Mouse (Mus musculus) granulocyte monocyte progenitor cell, adult 5-6 weeks (primary cell): ENCODE measurements at regions not wholly inside any gene's neighbourhood (a gene's known extent, or its start where the extent isn't known, plus 50 kb on each side); places are given as distances from the start of the nearest gene placed in this dataset.
A peak's percentile ranks its signal among the peaks of the same experiment; 100 is the strongest.

Experiments used
- ATAC-seq: replicated peaks from 2 replicates; pipeline ENCODE4 v1.8.0; 2016; ENCODE audit warnings: mild to moderate bottlenecking, moderate TSS enrichment, inconsistent platforms; ENCODE audit not compliant: poor library complexity, severe bottlenecking

DNA sequence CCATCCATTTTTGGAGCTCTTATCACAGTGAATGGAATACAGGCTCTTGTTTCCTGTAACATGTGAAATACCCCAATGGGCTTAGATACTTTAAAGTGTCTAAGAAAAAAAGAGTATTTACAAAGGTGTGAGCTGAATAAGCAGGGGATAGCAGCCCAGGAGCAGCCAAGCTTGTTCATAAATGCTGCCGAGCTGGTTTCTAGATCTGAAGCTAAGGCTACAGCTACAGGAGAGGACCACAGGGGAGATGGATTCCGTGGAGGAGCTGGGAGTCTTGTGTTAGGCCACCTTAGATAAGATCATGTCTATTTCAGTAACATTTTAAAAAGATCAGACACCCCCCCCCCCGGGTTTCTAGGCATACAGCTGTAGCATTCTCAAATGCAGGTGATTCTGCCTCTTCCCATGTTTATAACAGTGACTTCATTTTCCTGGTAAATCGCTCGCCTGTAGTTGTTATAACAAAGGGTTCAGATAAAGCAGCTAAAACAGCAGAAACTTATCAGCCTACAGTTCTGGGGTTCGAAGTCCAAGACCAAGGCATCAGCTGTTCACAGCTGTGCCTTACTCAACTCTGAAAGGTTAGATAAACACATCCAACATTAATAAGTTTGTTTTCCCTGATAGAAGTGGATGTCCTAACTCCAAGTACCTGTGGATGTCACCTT, 131.9 kb downstream of the Tex36 start:
- no peak for ATAC-seq

DNA sequence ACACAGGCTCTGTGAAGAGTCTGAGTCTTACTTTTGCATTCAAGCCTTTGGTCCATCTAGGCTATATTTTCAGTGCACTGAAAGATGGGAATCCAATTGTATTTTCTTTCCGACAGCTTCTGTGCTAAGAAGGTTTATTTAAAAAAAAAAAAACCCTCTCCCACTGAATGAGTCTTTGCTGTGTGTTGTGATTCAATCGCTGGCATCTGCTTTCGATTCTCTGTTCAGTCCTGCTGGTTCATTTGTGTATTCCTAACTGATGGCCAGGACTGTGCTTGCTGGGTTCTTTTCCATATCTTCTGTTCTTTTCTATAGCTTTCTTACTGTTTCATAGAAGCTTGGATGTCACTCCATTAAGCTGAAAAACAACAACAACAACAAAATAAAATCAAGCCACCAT, 132.9 kb downstream of the Tex36 start:
- no peak for ATAC-seq

- no peak for ATAC-seq
Measured at GRCm38 (mm10) chr7:133468346-133468745, 133.6 kb downstream of the Tex36 start.

DNA sequence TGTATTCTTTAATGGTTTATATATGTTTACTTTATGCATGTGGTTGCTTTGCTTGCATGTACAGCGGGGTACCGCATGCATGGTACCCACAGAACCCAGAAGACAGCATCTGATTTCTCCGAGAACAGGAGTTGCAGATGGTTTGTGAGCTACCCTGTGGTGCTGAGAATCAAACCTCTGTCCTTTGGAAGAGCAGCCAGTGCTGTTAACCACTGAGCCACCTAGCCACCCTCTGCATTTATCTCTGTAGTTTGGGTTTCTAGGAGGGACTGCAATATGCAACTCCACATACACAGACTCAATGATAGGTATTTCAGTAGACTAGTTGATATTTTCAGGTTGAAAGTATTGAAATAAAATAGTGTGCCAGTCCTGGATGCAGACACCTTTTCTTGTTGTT, 134.4 kb downstream of the Tex36 start:
- no peak for ATAC-seq

DNA sequence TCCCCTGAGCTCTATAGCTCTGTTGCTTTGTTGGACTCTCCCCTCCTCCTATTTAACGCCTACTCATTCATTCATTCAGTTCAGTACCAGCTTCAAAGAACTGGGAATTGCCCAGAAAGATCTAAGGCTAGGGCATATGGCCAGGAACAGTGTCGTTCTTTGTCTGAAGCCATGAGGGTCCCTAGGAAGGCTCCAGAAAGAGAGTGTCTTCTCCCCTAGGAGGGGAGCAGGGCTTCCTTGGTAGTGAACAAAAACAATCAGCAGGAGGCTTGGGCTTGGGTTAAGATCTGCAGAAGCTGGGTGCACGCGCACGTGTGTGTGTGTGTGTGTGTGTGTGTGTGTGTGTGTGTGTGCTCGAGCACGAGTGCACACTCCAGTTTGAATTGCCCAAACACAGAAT, 142.7 kb downstream of the Tex36 start:
- ATAC-seq = no peak

DNA sequence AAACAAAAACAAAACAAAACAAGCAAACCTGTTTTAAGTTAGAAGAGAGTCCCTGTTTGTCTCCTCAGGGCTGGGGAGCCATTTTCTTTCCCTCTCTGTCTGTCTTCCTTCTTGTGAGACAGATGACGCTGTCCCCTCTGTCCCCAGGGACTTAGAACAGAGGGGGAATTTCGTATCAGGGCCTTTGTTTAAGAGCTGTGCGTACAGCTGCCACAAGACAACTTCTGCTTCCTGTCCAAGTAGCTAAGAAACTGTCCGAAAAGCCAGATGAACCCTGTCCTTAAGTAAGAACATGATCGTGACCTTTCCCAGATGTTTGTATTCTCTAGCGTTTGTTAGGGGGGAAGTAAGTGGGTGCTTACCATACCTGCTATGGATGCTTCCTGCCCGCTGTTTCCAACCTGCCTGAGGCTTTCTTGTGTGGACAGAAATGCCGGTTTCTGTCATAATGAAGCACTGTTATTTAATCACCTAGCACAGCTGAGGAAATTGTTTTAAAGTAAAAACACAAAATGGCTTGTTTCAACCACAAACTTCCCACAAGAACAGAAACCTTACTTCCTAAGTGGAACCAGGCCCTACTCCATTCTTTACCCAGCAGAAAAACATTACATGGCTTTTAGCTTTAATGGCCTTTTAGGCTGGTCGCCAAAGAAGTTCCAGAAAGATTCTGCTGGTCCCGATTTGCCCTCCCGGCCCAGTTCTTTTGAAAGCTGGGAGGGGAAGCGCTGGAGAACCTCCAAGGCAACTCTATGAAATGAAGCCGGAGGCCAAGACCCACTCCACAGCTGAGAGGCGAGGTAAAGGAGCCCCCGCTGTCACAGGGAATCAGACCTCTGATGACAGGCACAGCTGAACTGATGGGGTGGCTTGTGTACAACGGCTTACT, 144.3 kb downstream of the Tex36 start:
- ATAC-seq = peak; percentile 89

DNA sequence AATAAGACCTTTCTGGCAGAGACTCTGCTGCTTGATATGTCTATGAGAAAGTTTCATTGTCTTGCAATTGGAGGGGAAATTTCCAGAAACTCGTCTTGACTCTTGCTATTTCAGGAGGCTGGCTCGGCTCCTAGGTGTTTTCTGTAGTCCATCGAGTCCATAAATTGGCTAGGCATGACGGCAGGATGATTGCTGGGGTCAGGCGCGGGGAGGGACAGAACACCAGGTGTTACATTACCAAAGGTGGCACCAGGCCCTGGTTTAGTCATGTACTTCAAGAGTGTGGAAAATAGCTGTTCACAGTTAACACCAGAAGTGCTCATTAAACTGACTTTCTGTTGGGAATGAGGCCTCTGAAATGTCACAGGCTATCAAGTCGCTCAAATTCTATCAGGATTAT, 151.7 kb downstream of the Tex36 start:
- ATAC-seq = no peak

GRCm38 (mm10) chr7:133447079-133447478, 154.9 kb downstream of the Tex36 start:
- ATAC-seq = no peak

DNA sequence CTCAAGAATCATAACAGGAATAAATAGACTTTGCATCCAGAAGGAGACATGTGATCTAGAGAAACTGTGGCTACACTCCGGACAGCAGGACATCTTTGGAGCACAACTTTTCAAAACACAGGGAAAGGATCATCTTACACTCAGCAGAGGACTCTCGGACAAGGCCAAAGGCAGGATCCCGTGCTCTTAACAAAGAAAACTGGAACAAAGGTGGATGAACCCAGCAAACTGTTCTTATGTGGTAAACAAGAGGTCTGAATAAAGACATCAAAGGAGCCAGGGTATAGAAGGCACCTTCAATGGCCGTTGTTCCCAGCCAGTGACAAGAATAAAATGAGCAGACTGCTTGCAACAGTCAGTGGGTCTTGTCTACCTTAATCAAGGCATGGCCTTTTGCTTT, 160.3 kb downstream of the Tex36 start:
- no peak for ATAC-seq

DNA sequence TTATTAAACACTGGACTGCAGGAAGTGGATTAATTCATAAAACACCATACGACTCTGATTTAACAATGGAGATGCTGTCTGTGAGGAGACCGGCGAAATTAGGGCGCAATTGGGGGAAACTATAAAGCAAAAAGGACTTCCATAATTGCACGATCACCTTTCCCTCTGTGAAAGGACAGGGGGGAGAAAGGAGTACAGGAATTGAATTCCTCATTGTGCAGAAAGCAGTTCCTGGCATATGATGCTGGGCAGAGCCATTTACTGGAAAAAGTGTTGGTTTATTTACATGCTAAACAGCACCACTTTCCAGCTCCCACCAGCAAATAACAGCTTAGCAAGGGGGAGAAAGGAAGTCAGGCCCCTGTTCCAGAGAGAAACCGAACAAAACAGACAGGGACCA, 160.8 kb downstream of the Tex36 start:
- no peak for ATAC-seq

DNA sequence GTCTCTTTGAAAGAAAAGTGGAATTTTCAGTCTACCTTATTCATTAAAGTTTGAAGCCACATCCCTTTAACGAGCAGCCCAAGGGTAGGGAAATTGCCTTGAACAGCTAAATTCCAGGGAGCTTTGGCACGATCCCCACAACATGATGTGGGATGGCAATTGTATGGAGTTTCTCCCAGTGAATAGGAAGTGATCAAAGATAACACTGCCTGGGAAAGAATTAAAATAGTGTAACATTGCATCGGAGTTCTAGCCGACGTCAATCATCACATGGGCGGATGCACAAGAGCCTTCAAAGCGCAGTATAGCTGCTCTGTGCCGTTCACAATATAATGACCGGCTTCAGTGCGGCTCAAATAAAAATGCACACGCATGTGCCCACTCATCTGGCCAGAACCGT, 161.2 kb downstream of the Tex36 start:
- ATAC-seq = no peak

DNA sequence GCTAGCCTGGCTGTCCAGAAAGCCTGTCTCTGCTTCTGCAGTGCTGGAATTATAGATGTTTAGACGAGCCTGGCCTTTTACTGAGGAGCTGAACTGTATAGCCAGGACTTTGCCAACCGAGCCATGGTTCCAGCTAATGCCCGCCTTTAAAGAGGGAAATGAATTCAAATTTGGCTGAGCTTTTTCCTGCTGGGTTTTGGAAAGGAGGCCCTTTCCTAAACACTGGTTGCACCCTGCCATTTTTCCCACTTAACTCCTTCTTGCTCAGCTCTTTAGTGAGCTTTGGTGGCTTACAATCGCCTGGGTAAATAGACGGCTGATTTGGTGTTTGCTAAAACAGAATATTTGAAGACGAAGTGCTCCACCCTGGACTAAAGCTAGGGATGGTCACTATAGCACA, 161.9 kb downstream of the Tex36 start:
- no peak for ATAC-seq

GRCm38 (mm10) chr7:133438631-133439030, 163.3 kb downstream of the Tex36 start:
- ATAC-seq = no peak

DNA sequence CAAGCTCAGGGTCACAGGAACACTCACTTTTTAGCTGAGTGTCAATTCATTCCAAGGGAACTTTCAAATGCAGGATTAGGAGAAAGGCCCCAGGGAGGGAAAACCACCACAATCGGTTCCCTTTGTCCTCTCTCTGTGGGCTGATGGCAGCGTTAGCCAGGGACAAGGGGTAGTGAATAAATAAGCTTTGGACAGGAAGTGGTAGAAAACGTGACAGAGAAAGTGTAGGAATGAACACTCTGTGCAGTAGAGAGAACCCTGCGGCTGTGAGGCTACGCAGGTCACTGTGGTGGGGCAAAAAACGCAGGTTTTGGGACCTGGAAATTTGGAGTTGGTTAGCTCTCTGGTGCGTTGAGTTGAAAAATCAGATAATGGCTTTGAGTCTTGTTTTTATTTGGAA, 164.1 kb downstream of the Tex36 start:
- ATAC-seq = no peak

GRCm38 (mm10) chr7:133435596-133436357, 166.2 kb downstream of the Tex36 start:
- no peak for ATAC-seq

DNA sequence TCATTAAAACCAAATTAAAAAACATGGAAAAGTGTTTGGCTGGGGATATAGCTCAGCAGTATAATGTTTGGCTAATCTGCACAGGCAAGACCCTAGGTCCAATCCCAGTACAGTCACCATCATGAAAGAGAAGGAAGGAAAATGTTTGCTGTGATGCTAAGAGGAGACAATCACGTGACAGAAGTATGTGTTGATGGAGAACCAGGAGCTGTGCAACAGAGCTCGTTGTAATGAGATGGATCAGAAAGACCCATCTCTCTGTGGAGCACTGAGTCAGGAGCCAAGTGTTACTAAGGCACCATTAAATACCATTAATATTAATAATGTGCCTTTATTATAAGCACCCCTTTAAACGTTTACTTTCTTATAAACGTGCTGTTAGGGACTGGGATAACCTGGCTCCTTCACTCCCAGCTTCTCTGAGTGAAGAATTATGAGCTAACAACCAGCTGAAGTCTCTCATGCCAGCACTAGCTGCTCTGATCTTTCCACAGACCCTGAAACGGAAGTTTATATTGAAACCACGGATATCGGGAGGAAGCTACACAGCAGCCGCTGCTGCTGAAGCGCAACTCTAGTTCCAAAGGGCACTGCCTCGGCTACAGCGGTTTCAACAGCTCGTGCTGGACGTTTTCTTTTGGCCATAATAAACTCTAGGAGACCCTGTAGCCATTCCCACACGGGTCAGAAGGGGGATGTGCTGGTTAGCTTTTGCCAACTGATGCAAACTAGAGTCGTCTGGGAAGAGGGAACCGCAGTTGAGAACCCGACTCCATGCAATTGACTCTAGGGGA, 167.7 kb downstream of the Tex36 start:
- peak; percentile 66 for ATAC-seq

DNA sequence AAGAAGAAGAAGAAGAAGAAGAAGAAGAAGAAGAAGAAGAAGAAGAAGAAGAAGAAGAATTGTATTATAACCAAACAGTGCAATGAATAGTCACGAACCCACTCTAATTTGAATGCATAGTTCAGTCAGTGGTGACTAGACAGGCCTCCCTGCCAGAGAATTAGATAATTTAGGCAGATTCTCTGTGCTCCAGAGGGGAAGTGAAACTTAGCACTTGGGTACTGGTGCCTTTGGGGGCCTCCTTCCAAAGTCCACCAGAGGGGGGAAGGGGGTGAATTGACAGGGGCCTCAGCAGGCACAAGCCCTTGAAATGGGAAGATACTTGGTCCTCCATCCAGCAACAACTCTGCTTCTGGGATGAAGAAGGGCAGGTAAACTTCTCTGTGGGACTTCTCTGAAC, 169.6 kb downstream of the Tex36 start:
- peak; percentile 92 for ATAC-seq

- ATAC-seq = no peak
Measured at GRCm38 (mm10) chr7:133402072-133402471, 199.9 kb downstream of the Tex36 start.

DNA sequence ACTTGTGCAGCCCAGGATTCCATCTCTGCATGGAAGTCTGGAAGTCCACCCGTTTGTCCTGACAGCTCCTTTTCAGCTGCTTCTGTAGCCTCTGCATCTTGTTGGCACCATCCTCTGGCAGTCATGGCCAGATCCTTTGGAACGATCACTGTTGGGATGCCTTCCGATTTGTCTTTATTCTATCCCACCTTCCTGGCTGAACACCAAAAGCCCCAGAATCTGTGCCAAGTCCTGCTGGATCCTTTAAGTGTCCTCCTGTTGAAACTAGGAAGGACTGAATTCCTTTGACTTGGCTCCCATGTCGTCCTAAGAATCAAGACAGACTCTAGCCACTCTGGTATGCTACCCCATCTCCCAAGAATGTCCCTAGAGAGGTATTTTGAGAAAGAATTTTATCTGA, 201.3 kb downstream of the Tex36 start:
- no peak for ATAC-seq

DNA sequence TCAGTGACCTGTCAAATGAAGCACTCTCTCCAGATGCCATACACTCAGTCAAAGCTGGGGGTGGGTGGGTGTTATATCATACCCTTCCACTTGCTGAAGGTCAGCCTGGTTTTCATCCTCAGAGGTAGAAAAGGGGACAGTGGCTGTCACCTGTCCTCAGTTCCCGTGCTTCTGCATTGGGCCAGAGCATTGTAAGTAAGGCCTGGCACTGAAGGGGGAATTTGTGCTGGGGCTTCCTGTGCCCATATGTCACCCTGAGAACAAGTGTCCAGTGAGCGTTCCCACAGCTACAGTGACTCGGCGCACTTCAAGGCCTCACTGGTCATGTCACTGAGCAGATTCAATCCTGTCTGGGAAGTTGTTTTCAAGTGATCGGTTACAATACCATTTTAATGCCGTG, 213.2 kb downstream of the Tex36 start:
- ATAC-seq = no peak
